Mouse (Mus musculus): ENCODE data around the gene Cbarp.

DNA sequence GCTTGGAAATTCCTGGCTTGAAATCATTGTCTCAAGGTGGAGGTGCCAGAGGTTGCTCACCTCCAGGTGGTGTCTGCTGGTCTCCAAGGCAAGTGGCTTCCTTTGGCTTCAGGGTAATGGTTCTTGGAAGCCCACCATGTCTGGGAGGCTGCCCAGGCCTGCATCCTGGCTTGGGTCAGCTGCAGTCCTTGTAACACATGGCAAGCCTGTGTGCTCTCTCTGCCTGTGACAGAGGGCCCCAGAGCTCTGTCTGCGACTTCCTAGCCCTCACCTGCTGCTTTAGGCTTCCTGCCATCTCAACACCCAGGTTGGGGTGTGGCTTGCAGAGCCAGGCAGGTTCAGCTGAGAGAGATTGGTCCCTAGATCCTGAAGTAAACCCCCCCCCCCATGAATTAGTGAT is 22.9 kb downstream of the Cbarp start:
- no peak for TF ChIP-seq CTCF (IDR thresholded peaks at IDR 0.05; ENCODE audit: low read depth, low read length)
- TF ChIP-seq GATA1 (IDR thresholded peaks at IDR 0.05; ENCODE audit: borderline replicate concordance, low read length) = no peak
- no peak for TF ChIP-seq POLR2AphosphoS5 (IDR thresholded peaks at IDR 0.05; ENCODE audit: insufficient replicate concordance, low read depth, low read length)
- no peak for TF ChIP-seq GATA2 (IDR thresholded peaks at IDR 0.05; ENCODE audit: borderline replicate concordance, low read depth, low read length)
- TF ChIP-seq TAL1 (conservative IDR thresholded peaks at IDR 0.05; ENCODE audit: low read depth, low read length) = no peak

All from G1E (cell line).